12 mouse cellular contexts compared by ENCODE assay signal in the genomic region with DNA sequence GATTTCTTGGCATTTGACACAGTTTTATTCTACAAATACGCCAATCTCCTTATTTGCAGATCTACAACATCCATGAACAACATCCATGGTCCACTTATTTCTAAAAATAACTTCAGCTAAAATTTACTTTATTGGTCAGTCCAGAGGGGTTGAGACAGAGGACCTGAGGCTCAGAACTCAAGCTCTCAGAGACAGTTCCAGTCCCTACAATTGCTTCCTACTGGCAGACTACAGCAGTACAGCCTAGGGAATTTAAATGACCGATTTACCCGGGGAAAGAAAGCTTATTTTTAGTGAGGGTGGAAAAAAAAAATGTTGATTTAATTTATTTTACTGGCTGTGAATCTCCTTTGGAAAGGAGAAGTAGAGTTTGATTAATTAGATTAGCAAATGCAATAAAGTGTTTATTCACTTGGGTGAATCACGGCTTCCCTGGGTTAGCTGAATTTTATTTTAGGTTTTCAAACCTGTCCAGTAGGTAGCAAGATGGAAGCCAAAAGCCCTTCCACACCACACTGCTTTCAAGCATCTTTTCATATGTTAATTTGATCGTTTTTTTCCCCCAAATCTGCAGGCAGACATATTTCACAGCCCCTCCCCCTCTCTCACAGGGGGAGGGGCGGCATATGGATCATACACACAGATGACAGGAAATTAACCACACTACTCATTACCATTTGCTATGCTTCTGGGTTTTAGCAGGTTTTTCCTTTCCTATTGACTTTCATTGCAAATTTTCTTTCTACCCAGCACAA.
A peak's percentile ranks its signal among the peaks of the same experiment; 100 is the strongest.
DNase-seq lines count a peak whose midpoint lies in the region; ATAC-seq and TF ChIP-seq lines count a peak whose summit lies in the region.
"Had no signal": no experiment of that assay in that cellular context is flagged by ENCODE, and none has a peak within 500 bp of the region (broad histone marks: within the 10 kb centered on the region; RNA-seq: fewer than 3 reads in every experiment).

No protein-coding gene starts in this region.

- DNase-seq in embryo, embryonic 10 days (ENCODE audit: low spot score) = peak; percentile 42
- no peak for DNase-seq in embryo, embryonic 9.5 days (ENCODE audit: extremely low spot score)
- peak; percentile 94 for DNase-seq in brain, embryonic 14.5 days (ENCODE audit: low read depth)
- peak; percentile 16 for DNase-seq in hindbrain, embryonic 10.5 days (ENCODE audit: low spot score)
- no peak for DNase-seq in urinary bladder, postnatal 10 days (ENCODE audit: low spot score)
- no peak for DNase-seq in frontal cortex, postnatal 36 days (ENCODE audit: low spot score in 2 of 2)
- DNase-seq: gastrocnemius, postnatal 10 days; heart, postnatal 36 days had no signal

- no peaks in the 10 kb centered on the region for H3K9me3 ChIP-seq in hindbrain, embryonic 10.5 days
- no peaks in the 10 kb centered on the region for H3K9me3 ChIP-seq in midbrain, embryonic 16.5 days (replicated peaks; ENCODE audit: control insufficient read depth, low read length, poor library complexity, severe bottlenecking)
- H3K9me3 ChIP-seq: embryonic facial prominence, embryonic 12.5 days; limb, embryonic 15.5 days had no signal

- H3K4me2 ChIP-seq in midbrain, embryonic 16.5 days (ENCODE audit: low read length) = peak overlapping the region; percentile 12; the same call in 1 of the 2 replicates
- H3K4me2 ChIP-seq: embryonic facial prominence, embryonic 12.5 days; limb, embryonic 15.5 days had no signal

- H3K36me3 ChIP-seq in hindbrain, embryonic 10.5 days = no peaks in the 10 kb centered on the region
- no peaks in the 10 kb centered on the region for H3K36me3 ChIP-seq in midbrain, embryonic 16.5 days (ENCODE audit: control insufficient read depth, insufficient read depth, low read length)
- H3K36me3 ChIP-seq: embryonic facial prominence, embryonic 12.5 days; limb, embryonic 15.5 days had no signal

- H3K9ac ChIP-seq in midbrain, embryonic 16.5 days (ENCODE audit: low read depth, low read length) = no peak overlapping the region
- H3K9ac ChIP-seq: embryonic facial prominence, embryonic 12.5 days; limb, embryonic 15.5 days had no signal

- WGBS in hindbrain, embryonic 10.5 days = 47% methylated on average over 6 of the region's 6 CpGs
- 20% methylated on average over 6 of the region's 6 CpGs for WGBS in midbrain, embryonic 16.5 days

- H3K27ac ChIP-seq in hindbrain, embryonic 10.5 days = peak overlapping the region; percentile 78
- H3K27ac ChIP-seq in midbrain, embryonic 16.5 days (ENCODE audit: low read length) = peak overlapping the region; percentile 82
- H3K27ac ChIP-seq: embryonic facial prominence, embryonic 12.5 days; limb, embryonic 15.5 days had no signal

- H3K4me3 ChIP-seq in hindbrain, embryonic 10.5 days = no peak overlapping the region; the same call in 1 of the 2 replicates
- H3K4me3 ChIP-seq in midbrain, embryonic 16.5 days (ENCODE audit: low read depth, low read length) = no peak overlapping the region
- H3K4me3 ChIP-seq: embryonic facial prominence, embryonic 12.5 days; limb, embryonic 15.5 days had no signal

- no peaks in the 10 kb centered on the region for H3K27me3 ChIP-seq in hindbrain, embryonic 10.5 days (ENCODE audit: insufficient read depth, poor library complexity, severe bottlenecking)
- H3K27me3 ChIP-seq in midbrain, embryonic 16.5 days (ENCODE audit: control insufficient read depth, insufficient read depth, low read depth, low read length) = no peaks in the 10 kb centered on the region
- H3K27me3 ChIP-seq: embryonic facial prominence, embryonic 12.5 days; limb, embryonic 15.5 days had no signal

- peaks cover 74% of the 10 kb centered on the region for H3K4me1 ChIP-seq in hindbrain, embryonic 10.5 days (replicated peaks)
- H3K4me1 ChIP-seq in midbrain, embryonic 16.5 days (ENCODE audit: control insufficient read depth, insufficient read depth, low read length) = peaks cover 29% of the 10 kb centered on the region

- TF ChIP-seq POLR2A in brain, embryonic 14.5 days (IDR thresholded peaks at IDR 0.05; ENCODE audit: borderline replicate concordance, extremely low read depth, insufficient read depth, insufficient read length, poor library complexity, severe bottlenecking) = no peak

- TF ChIP-seq CTCF in brain, embryonic 14.5 days (IDR thresholded peaks at IDR 0.05; ENCODE audit: borderline replicate concordance, extremely low read depth, insufficient read depth, insufficient read length) = peak; percentile 16; the same call in 1 of the 2 replicates

- peak; percentile 48 for ATAC-seq in midbrain, embryonic 16.5 days
- no peak for ATAC-seq in frontal cortex, adult (ENCODE audit: low TSS enrichment)

Comparison
In these comparisons a context has a peak if more than half of its experiments do, and no peak if none do; other contexts are left out.
1. DNase-seq: peak in embryo, embryonic 10 days (single experiment), brain, embryonic 14.5 days (single experiment) and hindbrain, embryonic 10.5 days (single experiment); none in embryo, embryonic 9.5 days (single experiment), urinary bladder, postnatal 10 days (single experiment) and frontal cortex, postnatal 36 days (0 of 2).